Mouse (Mus musculus) limb, embryonic 14.5 days (tissue): ENCODE results near the gene Dcp1a. TPM values are rescaled to one million over a fixed set of nuclear protein-coding genes. Genes with fewer than 3 reads are reported as not detected.

Experiments used
- ATAC-seq: fragments of 200-750 bp; cut with Nextera tagmentation; 2 replicates; pipeline ENCODE4 v1.8.0; 2017; ENCODE audit warnings: low read depth, moderate number of reproducible peaks, moderate TSS enrichment; ENCODE audit not compliant: low FRiP score
- DNase-seq: peaks from one replicate; pipeline ENCODE4 v3.0.0-alpha.2; 2015; ENCODE audit warnings: low spot score
- H3K27ac ChIP-seq: fragments of 300-500 bp; sonication (generic); replicated peaks from 2 replicates; pipeline ENCODE4 v1.5.1; 2014; ENCODE audit warnings: low read depth, mild to moderate bottlenecking, low read length, moderate library complexity, mixed read lengths
- H3K27me3 ChIP-seq: fragments of 300-500 bp; sonication (generic); 2 replicates; pipeline ENCODE4 v1.6.1; 2014; ENCODE audit warnings: low read length, mixed read lengths; ENCODE audit not compliant: control insufficient read depth, insufficient read depth
- H3K36me3 ChIP-seq: fragments of 300-500 bp; sonication (generic); 2 replicates; pipeline ENCODE4 v1.6.1; 2014; ENCODE audit warnings: mild to moderate bottlenecking, low read length, moderate library complexity, mixed read lengths; ENCODE audit not compliant: control insufficient read depth, insufficient read depth
- H3K4me1 ChIP-seq: fragments of 300-500 bp; sonication (generic); 2 replicates; pipeline ENCODE4 v1.6.1; 2014; ENCODE audit warnings: antibody characterized with exemption, low read length, mixed read lengths; ENCODE audit not compliant: control insufficient read depth, insufficient read depth
- H3K4me2 ChIP-seq: fragments of 300-500 bp; sonication (generic); replicated peaks from 2 replicates; pipeline ENCODE4 v1.6.1; 2014; ENCODE audit warnings: low read depth, mild to moderate bottlenecking, low read length, moderate library complexity; ENCODE audit not compliant: severe bottlenecking
- H3K4me3 ChIP-seq: fragments of 300-500 bp; sonication (generic); replicated peaks from 2 replicates; pipeline ENCODE4 v1.5.1; 2014; ENCODE audit warnings: low read length
- H3K9ac ChIP-seq: fragments of 300-500 bp; sonication (generic); 2 replicates; pipeline ENCODE4 v1.6.1; 2014; ENCODE audit warnings: mild to moderate bottlenecking, low read depth, low read length, moderate library complexity; ENCODE audit not compliant: severe bottlenecking
- H3K9me3 ChIP-seq: fragments of 300-500 bp; sonication (generic); 2 replicates; pipeline ENCODE4 v1.6.1; 2016; ENCODE audit warnings: low read length; ENCODE audit not compliant: control insufficient read depth
- POLR2A ChIP-seq: fragments of 200-500 bp; IDR thresholded peaks from 2 replicates; pipeline ENCODE4 v1.8.0; 2012; ENCODE audit warnings: inconsistent platforms, mild to moderate bottlenecking, moderate library complexity, borderline replicate concordance; ENCODE audit not compliant: insufficient read depth, insufficient read length; ENCODE audit errors: extremely low read depth
- WGBS: fragments of 180-500 bp; shearing (Covaris S2); extraction: QIAGEN DNeasy Blood & Tissue Kit; methylation state at CpG from one replicate; pipeline ENCODE4 v1.1.7; 2014; 5-methylcytosine and 5-hydroxymethylcytosine counted together
- polyA plus RNA-seq, 2 experiments: library from polyadenylated mRNA; depleted of rRNA in 1 of 2; stranded (reverse) in 1 of 2; unstranded in 1 of 2; fragments of >200 nt; fragmentation: Nextera tagmentation in 1 of 2; extraction: Ambion mirVana in 1 of 2; gene quantifications; 2 replicates each; pipeline versions ENCODE4 v1.2.1 to v1.2.3; 2012 to 2014

Dcp1a gene
- polyA plus RNA-seq, 2 experiments: 24.8 to 40.5 TPM

GRCm38 (mm10) chr14:30459891-30460523, 19.3 kb upstream of the Dcp1a start:
- DNase-seq: peak; percentile 78

DNA sequence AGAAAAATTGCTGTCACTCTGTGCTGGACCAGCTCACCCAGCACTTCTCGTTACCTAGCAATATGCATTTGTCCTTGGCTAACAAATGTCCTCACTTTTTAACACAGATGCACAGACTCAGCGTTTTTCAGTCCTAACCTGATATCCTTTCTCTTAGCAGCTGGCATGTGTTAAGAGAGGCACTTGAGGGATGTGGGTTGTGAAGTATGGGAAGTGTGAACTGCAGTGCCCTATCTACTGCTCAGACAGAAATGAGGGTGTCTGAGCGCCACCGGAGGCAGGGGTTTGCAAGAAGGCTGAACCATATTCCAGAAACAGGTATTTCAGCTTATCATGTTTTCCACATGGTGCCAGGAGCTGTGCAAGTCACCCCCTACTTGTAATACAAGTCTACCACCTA, 16.0 kb upstream of the Dcp1a start:
- Histone ChIP-seq H3K9me3 (no peaks in the 10 kb centered on the region), H3K4me2 (no peak overlapping the region), H3K4me1 (no peaks in the 10 kb centered on the region; the same call in 1 of the 2 replicates), H3K27ac (no peak overlapping the region), H3K9ac (no peak overlapping the region), H3K27me3 (no peaks in the 10 kb centered on the region), H3K4me3 (no peak overlapping the region), H3K36me3 (no peaks in the 10 kb centered on the region)
- no peak for TF ChIP-seq POLR2A
- DNase-seq: no peak
- ATAC-seq: no peak
- 73% methylated on average over 4 of the region's 4 CpGs for WGBS

More at GRCm38 (mm10) chr14:30459891-30460523, 19.3 kb upstream of the Dcp1a start:
- WGBS: 5% methylated on average over 14 of the region's 14 CpGs
- Histone ChIP-seq H3K4me3 (no peak overlapping the region), H3K4me1 (peaks cover 8% of the 10 kb centered on the region), H3K36me3 (no peaks in the 10 kb centered on the region), H3K9me3 (no peaks in the 10 kb centered on the region), H3K4me2 (peak overlapping the region; percentile 18; the same call in 1 of the 2 replicates), H3K27ac (no peak overlapping the region), H3K27me3 (0 out of 2 replicates have a peak, but pooled peaks cover 3% of the 10 kb centered on the region), H3K9ac (no peak overlapping the region)
- TF ChIP-seq POLR2A: no peak
- ATAC-seq: no peak

DNA sequence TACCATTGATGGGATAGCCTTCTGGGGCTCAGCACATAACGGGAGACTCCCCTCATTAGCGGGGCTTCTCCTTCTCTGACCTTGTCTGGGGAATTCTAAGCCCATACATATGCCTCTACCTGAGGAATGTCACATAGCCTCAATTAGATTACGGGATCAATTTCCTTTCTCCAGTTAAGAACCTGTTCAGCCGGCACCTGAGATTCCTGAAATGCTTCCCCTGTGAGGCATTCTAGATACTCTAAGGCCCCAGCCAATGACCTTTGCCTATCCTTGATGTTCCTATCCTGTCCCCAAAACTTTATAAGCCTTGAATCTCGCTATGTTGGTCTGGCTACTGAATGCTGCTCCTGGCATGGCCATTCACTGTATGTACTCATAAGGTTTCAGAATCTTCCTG, 5.7 kb upstream of the Dcp1a start:
- H3K36me3 ChIP-seq: no peaks in the 10 kb centered on the region
- no peaks in the 10 kb centered on the region for H3K9me3 ChIP-seq
- DNase-seq (no peak), ATAC-seq (no peak)
- whole genome bisulfite sequencing: 52% methylated on average over 5 of the region's 5 CpGs
- no peaks in the 10 kb centered on the region for H3K4me1 ChIP-seq
- H3K4me2 ChIP-seq: no peak overlapping the region
- no peak overlapping the region for H3K9ac ChIP-seq
- no peak overlapping the region for H3K4me3 ChIP-seq
- H3K27me3 ChIP-seq: no peaks in the 10 kb centered on the region
- no peak for TF ChIP-seq POLR2A
- H3K27ac ChIP-seq: no peak overlapping the region

GRCm38 (mm10) chr14:30474416-30474815, 4.9 kb upstream of the Dcp1a start:
- Histone ChIP-seq H3K4me1 (no peaks in the 10 kb centered on the region), H3K27ac (no peak overlapping the region), H3K27me3 (no peaks in the 10 kb centered on the region), H3K36me3 (no peaks in the 10 kb centered on the region), H3K9ac (no peak overlapping the region), H3K4me2 (no peak overlapping the region), H3K9me3 (no peaks in the 10 kb centered on the region), H3K4me3 (no peak overlapping the region)
- DNase-seq (no peak), ATAC-seq (no peak)
- no peak for TF ChIP-seq POLR2A
- 71% methylated on average over 6 of the region's 6 CpGs for WGBS

DNA sequence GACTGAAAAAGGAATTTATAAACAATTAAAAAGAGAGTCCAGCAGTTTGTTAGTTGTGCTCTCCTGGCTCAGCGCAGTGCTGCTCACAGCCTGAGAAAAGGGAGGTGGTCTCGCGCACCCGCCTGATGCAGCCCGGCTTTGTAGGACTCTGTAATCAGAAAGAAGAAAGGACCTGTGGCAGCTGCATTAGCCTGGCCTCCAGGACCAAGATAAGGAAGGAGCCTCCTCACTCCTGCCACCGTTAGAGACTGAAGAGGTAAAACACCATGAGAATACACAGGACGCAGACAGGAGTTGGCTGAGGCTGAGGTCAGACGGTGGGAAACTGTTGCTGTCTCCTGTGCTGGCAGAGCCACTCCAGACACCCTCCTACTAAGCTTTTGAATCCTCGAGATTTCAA, 12.0 kb downstream of the Dcp1a start, which contains the start of gene Cacna1d:
Cacna1d (minus strand) TSS at position 114 of the 400 bp plus-strand sequence.
- ATAC-seq: no peak
- 86% methylated on average over 9 of the region's 9 CpGs for WGBS
- H3K36me3 ChIP-seq: peaks cover 58% of the 10 kb centered on the region
- no peak for TF ChIP-seq POLR2A
- no peak for DNase-seq
- no peaks in the 10 kb centered on the region for H3K9me3 ChIP-seq
- no peaks in the 10 kb centered on the region for H3K27me3 ChIP-seq
- no peaks in the 10 kb centered on the region for H3K4me1 ChIP-seq
- H3K4me3 ChIP-seq: no peak within 1 kb of the TSS
- H3K9ac ChIP-seq: no peak within 1 kb of the TSS
- H3K4me2 ChIP-seq: no peak within 1 kb of the TSS
- H3K27ac ChIP-seq: no peak within 1 kb of the TSS

- 83% methylated on average over 1 of the region's 1 CpGs for WGBS
- H3K9me3 ChIP-seq: no peaks in the 10 kb centered on the region
- no peak overlapping the region for H3K9ac ChIP-seq
- H3K27ac ChIP-seq: no peak overlapping the region
- DNase-seq: no peak
- H3K4me2 ChIP-seq: no peak overlapping the region
- TF ChIP-seq POLR2A: no peak
- no peaks in the 10 kb centered on the region for H3K4me1 ChIP-seq
- peaks cover 55% of the 10 kb centered on the region for H3K36me3 ChIP-seq
- no peaks in the 10 kb centered on the region for H3K27me3 ChIP-seq
- H3K4me3 ChIP-seq: no peak overlapping the region
- ATAC-seq: no peak
These were observed 13.9 kb downstream of the Dcp1a start for GRCm38 (mm10) chr14:30493276-30493675.
